11 mouse cellular contexts compared by ENCODE assay signal in the genomic region with DNA sequence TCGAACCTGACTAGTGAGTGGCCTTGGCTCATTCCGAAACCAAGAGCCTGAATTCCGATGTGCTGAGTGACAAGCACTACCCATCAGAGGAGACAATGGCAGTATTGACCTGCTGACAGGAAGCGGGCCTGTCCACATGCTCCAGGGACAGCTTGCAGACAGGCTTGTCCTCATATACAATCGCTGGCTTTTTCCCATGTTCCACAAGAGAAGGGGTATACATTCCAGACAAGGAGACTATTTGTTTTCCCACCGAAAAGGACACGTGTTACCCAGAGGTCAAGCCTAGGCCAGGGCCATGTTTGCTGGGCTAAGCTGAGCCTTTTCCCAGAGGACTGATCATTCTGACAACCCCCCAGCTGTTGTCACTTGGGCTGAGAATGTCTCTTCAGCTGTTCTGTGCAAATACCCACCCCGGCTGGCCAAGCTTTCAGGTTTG.
DNase-seq lines count a peak whose midpoint lies in the region; ATAC-seq lines count a peak whose summit lies in the region.
"Had no signal": no experiment of that assay in that cellular context is flagged by ENCODE, and none has a peak within 500 bp of the region (broad histone marks: within the 10 kb centered on the region; RNA-seq: fewer than 3 reads in every experiment).

No protein-coding gene starts in this region.

- H3K4me2 ChIP-seq in heart, embryonic 12.5 days = no peak overlapping the region
- no peak overlapping the region for H3K4me2 ChIP-seq in midbrain, embryonic 14.5 days (ENCODE audit: low read length)
- no peak overlapping the region for H3K4me2 ChIP-seq in hindbrain, embryonic 13.5 days
- no peak overlapping the region for H3K4me2 ChIP-seq in stomach, embryonic 16.5 days (ENCODE audit: low read depth, low read length)

- 26% methylated on average over 8 of the region's 8 CpGs for WGBS in heart, embryonic 12.5 days
- WGBS in midbrain, embryonic 10.5 days = 60% methylated on average over 8 of the region's 8 CpGs
- WGBS in midbrain, embryonic 14.5 days = 65% methylated on average over 8 of the region's 8 CpGs
- 36% methylated on average over 8 of the region's 8 CpGs for WGBS in hindbrain, embryonic 13.5 days
- WGBS in stomach, embryonic 16.5 days = 36% methylated on average over 8 of the region's 8 CpGs

- no peaks in the 10 kb centered on the region for H3K36me3 ChIP-seq in heart, embryonic 12.5 days
- H3K36me3 ChIP-seq in midbrain, embryonic 10.5 days = no peaks in the 10 kb centered on the region
- no peaks in the 10 kb centered on the region for H3K36me3 ChIP-seq in midbrain, embryonic 14.5 days (ENCODE audit: control insufficient read depth, insufficient read depth, low read length)
- H3K36me3 ChIP-seq in hindbrain, embryonic 13.5 days = no peaks in the 10 kb centered on the region
- no peaks in the 10 kb centered on the region for H3K36me3 ChIP-seq in stomach, embryonic 16.5 days (ENCODE audit: control insufficient read depth, insufficient read depth, low read length)

- H3K4me1 ChIP-seq in heart, embryonic 12.5 days (replicated peaks) = peaks cover 23% of the 10 kb centered on the region
- H3K4me1 ChIP-seq in midbrain, embryonic 10.5 days = peaks cover 33% of the 10 kb centered on the region
- no peaks in the 10 kb centered on the region for H3K4me1 ChIP-seq in midbrain, embryonic 14.5 days (ENCODE audit: control insufficient read depth, insufficient read depth, low read length)
- 0 out of 2 replicates have a peak, but pooled peaks cover 11% of the 10 kb centered on the region for H3K4me1 ChIP-seq in hindbrain, embryonic 13.5 days (replicated peaks)
- peaks cover 8% of the 10 kb centered on the region; the same call in 1 of the 2 replicates for H3K4me1 ChIP-seq in stomach, embryonic 16.5 days (ENCODE audit: control insufficient read depth, insufficient read depth, low read length)

- H3K9me3 ChIP-seq in heart, embryonic 12.5 days (replicated peaks) = no peaks in the 10 kb centered on the region
- H3K9me3 ChIP-seq in midbrain, embryonic 10.5 days (replicated peaks) = no peaks in the 10 kb centered on the region
- H3K9me3 ChIP-seq in midbrain, embryonic 14.5 days (ENCODE audit: control insufficient read depth, low read length) = no peaks in the 10 kb centered on the region
- no peaks in the 10 kb centered on the region for H3K9me3 ChIP-seq in hindbrain, embryonic 13.5 days
- no peaks in the 10 kb centered on the region for H3K9me3 ChIP-seq in stomach, embryonic 16.5 days (replicated peaks; ENCODE audit: control insufficient read depth, low read length)

- H3K27me3 ChIP-seq in heart, embryonic 12.5 days (replicated peaks) = no peaks in the 10 kb centered on the region; the same call in 1 of the 2 replicates
- no peaks in the 10 kb centered on the region for H3K27me3 ChIP-seq in midbrain, embryonic 10.5 days (ENCODE audit: low read depth, poor library complexity, severe bottlenecking)
- no peaks in the 10 kb centered on the region for H3K27me3 ChIP-seq in midbrain, embryonic 14.5 days (ENCODE audit: control insufficient read depth, insufficient read depth, low read length)
- H3K27me3 ChIP-seq in hindbrain, embryonic 13.5 days = no peaks in the 10 kb centered on the region
- H3K27me3 ChIP-seq in stomach, embryonic 16.5 days (ENCODE audit: control insufficient read depth, insufficient read depth, low read length) = no peaks in the 10 kb centered on the region

- no peak for DNase-seq in heart, adult 9 months (ENCODE audit: low spot score in 2 of 2)
- peak; percentile 56 for DNase-seq in midbrain, embryonic 10.5 days (ENCODE audit: low spot score)
- no peak for DNase-seq in midbrain, embryonic 14.5 days
- DNase-seq in kidney, adult 9 months = no peak
- DNase-seq in left cerebral cortex, postnatal 25 days (ENCODE audit: low spot score in 2 of 2) = no peak
- DNase-seq: gastrocnemius, postnatal 25 days had no signal

- ATAC-seq in heart, embryonic 12.5 days (ENCODE audit: insufficient number of reproducible peaks, low FRiP score) = 0 out of 2 replicates have a peak, but pooled peaks have one; percentile 53
- ATAC-seq in midbrain, embryonic 14.5 days (ENCODE audit: low FRiP score, low TSS enrichment) = no peak
- peak; percentile 65; the same call in 1 of the 2 replicates for ATAC-seq in hindbrain, embryonic 13.5 days (ENCODE audit: low FRiP score)
- ATAC-seq in stomach, embryonic 16.5 days (ENCODE audit: insufficient read depth, low FRiP score) = peak; percentile 56; the same call in 1 of the 2 replicates

- H3K27ac ChIP-seq in heart, embryonic 12.5 days (ENCODE audit: poor library complexity, severe bottlenecking) = no peak overlapping the region
- H3K27ac ChIP-seq in midbrain, embryonic 10.5 days (replicated peaks) = peak overlapping the region; percentile 73
- no peak overlapping the region for H3K27ac ChIP-seq in midbrain, embryonic 14.5 days (replicated peaks; ENCODE audit: low read depth, low read length)
- H3K27ac ChIP-seq in hindbrain, embryonic 13.5 days = no peak overlapping the region
- no peak overlapping the region; the same call in 1 of the 2 replicates for H3K27ac ChIP-seq in stomach, embryonic 16.5 days (ENCODE audit: low read length)
- H3K27ac ChIP-seq: kidney, postnatal 0 days had no signal

- no peak overlapping the region for H3K9ac ChIP-seq in heart, embryonic 12.5 days
- H3K9ac ChIP-seq in midbrain, embryonic 14.5 days (replicated peaks; ENCODE audit: low read length) = no peak overlapping the region
- no peak overlapping the region for H3K9ac ChIP-seq in hindbrain, embryonic 13.5 days
- H3K9ac ChIP-seq in stomach, embryonic 16.5 days (ENCODE audit: low read length) = no peak overlapping the region

- intact Hi-C loops in left cerebral cortex, postnatal 25 days (cut with DNase I) = no loop called here

- no peak overlapping the region for H3K4me3 ChIP-seq in heart, embryonic 12.5 days
- H3K4me3 ChIP-seq in midbrain, embryonic 10.5 days = no peak overlapping the region
- H3K4me3 ChIP-seq in midbrain, embryonic 14.5 days (replicated peaks; ENCODE audit: low read depth, low read length) = no peak overlapping the region
- no peak overlapping the region for H3K4me3 ChIP-seq in hindbrain, embryonic 13.5 days
- no peak overlapping the region for H3K4me3 ChIP-seq in stomach, embryonic 16.5 days (replicated peaks; ENCODE audit: low read length)
- H3K4me3 ChIP-seq: erythroblast, embryonic 14.5 days had no signal
